Mouse (Mus musculus): Measurements from ENCODE around the gene Plcl2.

DNA sequence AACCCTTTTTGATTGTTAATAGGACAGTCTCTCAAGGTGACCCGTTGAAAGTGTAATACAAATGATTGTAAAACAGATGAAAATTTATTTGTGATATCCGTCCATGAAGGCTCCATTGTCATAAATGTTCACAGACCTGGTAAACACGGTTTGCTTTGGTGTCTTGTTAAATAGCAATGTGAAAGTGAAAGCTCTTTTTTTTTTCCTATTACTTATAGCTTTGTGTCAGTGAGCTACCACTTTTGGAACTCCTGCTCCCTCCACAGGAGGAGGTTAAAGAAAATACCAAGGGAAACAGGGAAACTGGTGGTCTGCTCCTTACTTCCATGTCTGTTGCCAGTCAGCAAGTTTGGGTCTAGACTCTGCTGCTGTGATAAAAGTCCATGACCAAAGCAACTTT is 71.2 kb downstream of the Plcl2 start:
- TF ChIP-seq CTCF (IDR thresholded peaks at IDR 0.05; ENCODE audit: control insufficient read depth, insufficient read depth, insufficient replicate concordance, low read depth, low read length) (no peak), POLR2A (IDR thresholded peaks at IDR 0.05; ENCODE audit: control insufficient read depth, low read depth, low read length) (no peak)

Measured in testis, adult 2 months (tissue).